ENCODE assay signal across 47 mouse cellular contexts in genomic region chr10:52415020-52415419, GRCm38 (mm10). TPM values are rescaled to one million over a fixed set of nuclear protein-coding genes. Genes with fewer than 3 reads are reported as not detected.
"Had no signal": no experiment of that assay in that cellular context is flagged by ENCODE, and none has a peak within 500 bp of the region (broad histone marks: within the 10 kb centered on the region; RNA-seq: fewer than 3 reads in every experiment).

No protein-coding gene starts in this region.

- H3K4me3 ChIP-seq: limb, embryonic 10.5 days; limb, embryonic 12.5 days; limb, embryonic 13.5 days; limb, embryonic 15.5 days; liver, embryonic 12.5 days; liver, embryonic 13.5 days; liver, embryonic 15.5 days; lung, embryonic 15.5 days; megakaryocyte, embryonic 14.5 days; midbrain, embryonic 10.5 days; midbrain, embryonic 12.5 days; midbrain, embryonic 13.5 days; midbrain, embryonic 15.5 days; myocyte had no signal

- H3K4me2 ChIP-seq: limb, embryonic 12.5 days; limb, embryonic 13.5 days; limb, embryonic 15.5 days; liver, embryonic 11.5 days; liver, embryonic 12.5 days; liver, embryonic 13.5 days; liver, embryonic 15.5 days; lung, embryonic 14.5 days; lung, embryonic 15.5 days; midbrain, embryonic 11.5 days; midbrain, embryonic 12.5 days; midbrain, embryonic 13.5 days; midbrain, embryonic 15.5 days had no signal

- H3K27ac ChIP-seq: limb, embryonic 10.5 days; limb, embryonic 12.5 days; limb, embryonic 13.5 days; limb, embryonic 15.5 days; liver, embryonic 12.5 days; liver, embryonic 13.5 days; liver, embryonic 14.5 days; liver, embryonic 15.5 days; lung, embryonic 15.5 days; macrophage; midbrain, embryonic 10.5 days; midbrain, embryonic 12.5 days; midbrain, embryonic 13.5 days; midbrain, embryonic 15.5 days had no signal

- H3K27me3 ChIP-seq: limb, embryonic 12.5 days; limb, embryonic 13.5 days; limb, embryonic 15.5 days; liver, embryonic 13.5 days; liver, embryonic 15.5 days; lung, embryonic 15.5 days; midbrain, embryonic 12.5 days; midbrain, embryonic 13.5 days; midbrain, embryonic 15.5 days had no signal

- H3K9ac ChIP-seq: limb, embryonic 12.5 days; limb, embryonic 13.5 days; limb, embryonic 15.5 days; liver, embryonic 12.5 days; liver, embryonic 13.5 days; liver, embryonic 14.5 days; liver, embryonic 15.5 days; liver, postnatal 0 days; lung, embryonic 14.5 days; lung, embryonic 15.5 days; midbrain, embryonic 12.5 days; midbrain, embryonic 13.5 days; midbrain, embryonic 15.5 days had no signal

- H3K9me3 ChIP-seq: limb, embryonic 10.5 days; limb, embryonic 12.5 days; limb, embryonic 13.5 days; limb, embryonic 15.5 days; liver, embryonic 12.5 days; liver, embryonic 13.5 days; liver, embryonic 15.5 days; lung, embryonic 15.5 days; megakaryocyte, embryonic 14.5 days; midbrain, embryonic 10.5 days; midbrain, embryonic 12.5 days; midbrain, embryonic 13.5 days; midbrain, embryonic 15.5 days had no signal

- DNase-seq: left cerebral cortex, postnatal 4 days; liver; liver, embryonic 13.5 days; liver, postnatal 0 days; lung, adult 18-20 months; lung, adult 2 months; lung, embryonic 14.5 days; lung, postnatal 10 days; lung, postnatal 14 days; lung, postnatal 36 days; lung, postnatal 4 days; midbrain, embryonic 14.5 days had no signal

- H3K36me3 ChIP-seq: limb, embryonic 12.5 days; limb, embryonic 13.5 days; limb, embryonic 15.5 days; liver, embryonic 12.5 days; liver, embryonic 13.5 days; liver, embryonic 15.5 days; lung, embryonic 15.5 days; midbrain, embryonic 10.5 days; midbrain, embryonic 12.5 days; midbrain, embryonic 13.5 days; midbrain, embryonic 15.5 days had no signal

RNA-seq across cellular contexts. Expression of gene Nepn, which starts 26.2 kb away (rescaled TPM):
- total RNA-seq: left cerebral cortex, adult 8-10 months; left cerebral cortex, postnatal 10 days; left cerebral cortex, postnatal 14 days; left cerebral cortex, postnatal 25 days; left cerebral cortex, postnatal 36 days; left cerebral cortex, postnatal 4 days; liver, adult 2 months; megakaryocyte progenitor cell, adult 5-6 weeks; megakaryocyte, adult 5-6 weeks; megakaryocyte-erythroid progenitor cell, adult 5-6 weeks; midbrain, postnatal 0 days; monocyte, adult 5-6 weeks had no signal
- polyA plus RNA-seq: limb, embryonic 10.5 days; limb, embryonic 11.5 days; limb, embryonic 15.5 days; liver, adult 2 months; liver, embryonic 13.5 days; liver, embryonic 15.5 days; liver, postnatal 0 days; lung, embryonic 14.5 days; lung, embryonic 15.5 days; lung, embryonic 16.5 days; lung, postnatal 0 days; macrophage; midbrain, embryonic 10.5 days; midbrain, embryonic 11.5 days; midbrain, embryonic 12.5 days; midbrain, embryonic 13.5 days; midbrain, embryonic 14.5 days; midbrain, embryonic 15.5 days; midbrain, embryonic 16.5 days; midbrain, postnatal 0 days; neural tube, embryonic 11.5 days had no signal

RNA-seq across cellular contexts. Expression of gene Gm26741, which starts 56.5 kb away (rescaled TPM):
- total RNA-seq: left cerebral cortex, adult 8-10 months; left cerebral cortex, postnatal 10 days; left cerebral cortex, postnatal 14 days; left cerebral cortex, postnatal 25 days; left cerebral cortex, postnatal 36 days; left cerebral cortex, postnatal 4 days; liver, adult 2 months; megakaryocyte progenitor cell, adult 5-6 weeks; megakaryocyte, adult 5-6 weeks; megakaryocyte-erythroid progenitor cell, adult 5-6 weeks; midbrain, postnatal 0 days; monocyte, adult 5-6 weeks had no signal
- polyA plus RNA-seq: limb, embryonic 10.5 days; limb, embryonic 11.5 days; limb, embryonic 12.5 days; limb, embryonic 13.5 days; limb, embryonic 14.5 days; limb, embryonic 15.5 days; liver, adult 2 months; liver, embryonic 11.5 days; liver, embryonic 12.5 days; liver, embryonic 13.5 days; liver, embryonic 14.5 days; liver, embryonic 15.5 days; liver, embryonic 16.5 days; liver, postnatal 0 days; lung, adult 2 months; lung, embryonic 14.5 days; lung, embryonic 15.5 days; lung, embryonic 16.5 days; lung, postnatal 0 days; macrophage; midbrain, embryonic 10.5 days; midbrain, embryonic 11.5 days; midbrain, embryonic 12.5 days; midbrain, embryonic 13.5 days; midbrain, embryonic 14.5 days; midbrain, embryonic 15.5 days; midbrain, embryonic 16.5 days; midbrain, postnatal 0 days; myocyte; neural tube, embryonic 11.5 days had no signal
